Mouse (Mus musculus): ENCODE measurements around the gene Serpina6. TPM values are rescaled to one million over a fixed set of nuclear protein-coding genes. Genes with fewer than 3 reads are reported as not detected.

Serpina6 gene
- 0.13 TPM for polyA plus RNA-seq (2014; fragmentation: Illumina TruSeq; extraction: RNeasy Lipid Tissue Mini Kit (QIAGEN cat#74804); ENCODE audit: low read depth, low replicate concordance)

GRCm38 (mm10) chr12:103656848-103657626 lies at the start of gene Serpina6:
Gene Serpina6, minus strand, starts transcription at chr12:103657212.

GRCm38 (mm10) chr12:103695429-103695828 lies 38.4 kb upstream of the Serpina6 start, which contains the start of gene Serpina1f:
Gene Serpina1f, minus strand, starts transcription at chr12:103695529.

GRCm38 (mm10) chr12:103676039-103676438 lies 19.0 kb upstream of the Serpina6 start, which contains the start of gene Serpina16:
Gene Serpina16, minus strand, starts transcription at chr12:103676139.

GRCm38 (mm10) chr12:103631203-103631612 lies 25.8 kb downstream of the Serpina6 start, which contains the start of gene Serpina10:
Gene Serpina10, minus strand, starts transcription at chr12:103631444.

Other genes with a start within 250 kb of the Serpina6 start
- not detected for gene 9330161L09Rik, start 249.4 kb downstream of the Serpina6 start, polyA plus RNA-seq (2014; fragmentation: Illumina TruSeq; extraction: RNeasy Lipid Tissue Mini Kit (QIAGEN cat#74804); ENCODE audit: low read depth, low replicate concordance)
- 48.6 TPM for gene Ddx24, start 231.4 kb downstream of the Serpina6 start, polyA plus RNA-seq (2014; fragmentation: Illumina TruSeq; extraction: RNeasy Lipid Tissue Mini Kit (QIAGEN cat#74804); ENCODE audit: low read depth, low replicate concordance)
- 15.2 TPM for gene Ifi27, start 223.0 kb downstream of the Serpina6 start, polyA plus RNA-seq (2014; fragmentation: Illumina TruSeq; extraction: RNeasy Lipid Tissue Mini Kit (QIAGEN cat#74804); ENCODE audit: low read depth, low replicate concordance)
- not detected for gene Ifi27l2a, start 213.5 kb downstream of the Serpina6 start, polyA plus RNA-seq (2014; fragmentation: Illumina TruSeq; extraction: RNeasy Lipid Tissue Mini Kit (QIAGEN cat#74804); ENCODE audit: low read depth, low replicate concordance)
- gene Ifi27l2b, start 200.0 kb downstream of the Serpina6 start, polyA plus RNA-seq (2014; fragmentation: Illumina TruSeq; extraction: RNeasy Lipid Tissue Mini Kit (QIAGEN cat#74804); ENCODE audit: low read depth, low replicate concordance) = 0.20 TPM
- gene Ppp4r4, start 124.9 kb downstream of the Serpina6 start, polyA plus RNA-seq (2014; fragmentation: Illumina TruSeq; extraction: RNeasy Lipid Tissue Mini Kit (QIAGEN cat#74804); ENCODE audit: low read depth, low replicate concordance) = 103 TPM
- not detected for gene Serpina10, start 25.8 kb downstream of the Serpina6 start, polyA plus RNA-seq (2014; fragmentation: Illumina TruSeq; extraction: RNeasy Lipid Tissue Mini Kit (QIAGEN cat#74804); ENCODE audit: low read depth, low replicate concordance)
- gene Serpina16, start 18.9 kb upstream of the Serpina6 start, polyA plus RNA-seq (2014; fragmentation: Illumina TruSeq; extraction: RNeasy Lipid Tissue Mini Kit (QIAGEN cat#74804); ENCODE audit: low read depth, low replicate concordance) = 3.0 TPM
- gene Serpina1f, start 38.3 kb upstream of the Serpina6 start, polyA plus RNA-seq (2014; fragmentation: Illumina TruSeq; extraction: RNeasy Lipid Tissue Mini Kit (QIAGEN cat#74804); ENCODE audit: low read depth, low replicate concordance) = 3.1 TPM
- gene Serpina1d, start 116.4 kb upstream of the Serpina6 start, polyA plus RNA-seq (2014; fragmentation: Illumina TruSeq; extraction: RNeasy Lipid Tissue Mini Kit (QIAGEN cat#74804); ENCODE audit: low read depth, low replicate concordance) = 0.64 TPM
- 0.32 TPM for gene Serpina1b, start 173.2 kb upstream of the Serpina6 start, polyA plus RNA-seq (2014; fragmentation: Illumina TruSeq; extraction: RNeasy Lipid Tissue Mini Kit (QIAGEN cat#74804); ENCODE audit: low read depth, low replicate concordance)
- gene Serpina1a, start 206.3 kb upstream of the Serpina6 start, polyA plus RNA-seq (2014; fragmentation: Illumina TruSeq; extraction: RNeasy Lipid Tissue Mini Kit (QIAGEN cat#74804); ENCODE audit: low read depth, low replicate concordance) = 1.4 TPM
- not detected for gene Serpina1c, start 247.7 kb upstream of the Serpina6 start, polyA plus RNA-seq (2014; fragmentation: Illumina TruSeq; extraction: RNeasy Lipid Tissue Mini Kit (QIAGEN cat#74804); ENCODE audit: low read depth, low replicate concordance)